Mouse (Mus musculus) mammary gland, adult 2 months (tissue): Measurements from ENCODE around the gene Fam185a. TPM values are rescaled to one million over a fixed set of nuclear protein-coding genes. Genes with fewer than 3 reads are reported as not detected.

Experiments
- polyA plus RNA-seq: library from polyadenylated mRNA; depleted of rRNA; stranded (reverse); fragments of >200 nt; gene quantifications from 2 replicates; pipeline ENCODE4 v1.2.3, GENCODE M21; 2012; ENCODE audit warnings: low replicate concordance; rRNA removed

The Fam185a gene
- 1.4 and 2.9 TPM in 2 replicates for polyA plus RNA-seq

DNA sequence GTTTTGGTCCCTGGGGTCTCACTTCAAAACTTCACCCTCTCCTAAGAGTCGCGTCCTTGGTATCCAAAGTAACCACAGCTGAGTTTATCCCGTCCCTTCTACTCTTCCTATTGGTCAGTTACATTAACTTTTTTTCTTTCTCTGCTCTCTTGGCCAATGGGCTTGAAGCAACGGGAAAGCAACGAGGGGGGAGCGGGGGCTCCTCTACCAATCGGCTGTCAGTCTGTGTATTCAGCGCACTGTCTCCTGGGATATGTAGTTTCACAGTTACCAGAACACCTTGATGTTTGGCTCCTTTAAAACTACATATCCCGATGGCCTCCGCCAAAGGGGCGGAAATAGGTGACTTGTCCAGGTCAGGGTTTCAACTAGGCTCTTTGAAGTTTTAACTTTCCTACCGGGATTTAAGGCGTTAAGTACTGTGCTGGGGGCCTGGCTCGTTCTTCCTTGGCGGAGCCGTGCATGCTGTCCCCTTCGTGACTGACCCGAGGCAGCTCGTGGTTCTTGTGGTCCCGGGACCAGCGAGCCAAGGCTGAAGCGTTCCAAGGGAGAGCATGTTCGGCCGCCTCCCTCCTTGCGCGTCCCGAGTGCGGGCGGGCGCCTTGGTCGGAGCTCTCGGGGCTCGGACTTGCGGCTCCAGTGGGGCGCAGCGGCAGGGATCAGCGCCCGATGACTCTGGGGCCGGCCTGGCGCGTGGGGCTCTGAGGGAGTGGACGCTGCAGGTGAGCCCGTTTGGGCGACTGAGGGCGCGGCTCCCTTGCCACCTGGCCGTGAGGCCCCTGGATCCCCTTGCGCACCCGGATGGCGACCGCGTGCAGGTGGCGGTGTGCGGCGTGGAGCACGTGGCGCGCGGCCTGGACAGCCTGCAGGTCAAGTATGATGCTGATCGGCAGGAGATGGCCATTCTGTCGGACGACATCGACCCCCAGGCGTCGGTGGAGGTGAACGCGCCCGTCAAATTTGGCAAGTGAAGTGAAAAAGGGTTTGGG, at the start of gene Fam185a, which contains the start of gene Ccdc146:
Fam185a (plus strand) TSS at position 345 of the 989 bp plus-strand sequence.
Ccdc146 (minus strand) TSS at position 64 of the 989 bp plus-strand sequence.

Other genes starting within 250 kb of the Fam185a start
- 2.3 and 5.3 TPM in 2 replicates for gene Gsap, start 238.7 kb upstream of the Fam185a start, polyA plus RNA-seq
- gene Fgl2, start 52.3 kb upstream of the Fam185a start, polyA plus RNA-seq = 10.5 and 15.0 TPM in 2 replicates
- 0.33 TPM in 1 of 2 replicates, not detected in the other for gene Ccdc146, start 281 bp upstream of the Fam185a start, polyA plus RNA-seq
- gene Lrrc17, start 118.6 kb downstream of the Fam185a start, polyA plus RNA-seq = 13.2 and 18.6 TPM in 2 replicates
- gene Fbxl13, start 220.7 kb downstream of the Fam185a start, polyA plus RNA-seq = 0.16 and 0.45 TPM in 2 replicates
- gene Armc10, start 220.9 kb downstream of the Fam185a start, polyA plus RNA-seq = 28.1 and 87.7 TPM in 2 replicates